Mouse (Mus musculus): Measurements from ENCODE around the gene Stk32c. TPM values are rescaled to one million over a fixed set of nuclear protein-coding genes. Genes with fewer than 3 reads are reported as not detected.
A peak's percentile ranks its signal among the peaks of the same experiment; 100 is the strongest.

The Stk32c gene
- polyA plus RNA-seq, 1 experiment from 2014 or later = 1.2 TPM

DNA sequence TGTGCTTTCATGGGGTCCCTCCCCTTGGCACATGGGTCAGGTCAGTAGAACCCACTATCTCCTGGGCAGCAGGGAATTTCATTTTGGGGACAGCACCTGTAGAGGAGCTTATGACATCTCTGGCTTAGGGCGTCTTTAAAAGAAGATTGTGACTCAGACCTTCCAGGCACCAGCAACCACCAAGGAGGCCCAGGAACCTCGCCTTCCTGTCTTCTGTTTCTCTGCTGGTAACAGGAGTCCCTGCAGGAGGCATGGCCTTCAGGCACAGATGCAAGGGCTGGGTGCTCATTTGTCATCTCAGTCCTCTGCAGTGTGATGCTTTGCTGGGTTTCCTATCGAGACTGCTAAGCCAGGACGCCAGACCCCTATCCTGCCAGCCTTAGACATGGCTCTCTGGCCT is 84.1 kb downstream of the Stk32c start:
- WGBS = 77% methylated on average over 4 of the region's 4 CpGs
- peaks cover 15% of the 10 kb centered on the region for H3K4me1 ChIP-seq (replicated peaks; ENCODE audit: control insufficient read depth, insufficient read depth, low read length)
- no peaks in the 10 kb centered on the region for H3K36me3 ChIP-seq (replicated peaks; ENCODE audit: control insufficient read depth, insufficient read depth)
- H3K4me2 ChIP-seq (replicated peaks) = no peak overlapping the region
- H3K9me3 ChIP-seq (ENCODE audit: control insufficient read depth, low read length) = no peaks in the 10 kb centered on the region
- ATAC-seq (ENCODE audit: low FRiP score) = no peak
- no peak overlapping the region for H3K27ac ChIP-seq
- no peaks in the 10 kb centered on the region for H3K27me3 ChIP-seq (ENCODE audit: control insufficient read depth, insufficient read depth, low read length)
- no peak for DNase-seq (ENCODE audit: low spot score)
- H3K9ac ChIP-seq = no peak overlapping the region
- H3K4me3 ChIP-seq (replicated peaks; ENCODE audit: low read length) = no peak overlapping the region

DNA sequence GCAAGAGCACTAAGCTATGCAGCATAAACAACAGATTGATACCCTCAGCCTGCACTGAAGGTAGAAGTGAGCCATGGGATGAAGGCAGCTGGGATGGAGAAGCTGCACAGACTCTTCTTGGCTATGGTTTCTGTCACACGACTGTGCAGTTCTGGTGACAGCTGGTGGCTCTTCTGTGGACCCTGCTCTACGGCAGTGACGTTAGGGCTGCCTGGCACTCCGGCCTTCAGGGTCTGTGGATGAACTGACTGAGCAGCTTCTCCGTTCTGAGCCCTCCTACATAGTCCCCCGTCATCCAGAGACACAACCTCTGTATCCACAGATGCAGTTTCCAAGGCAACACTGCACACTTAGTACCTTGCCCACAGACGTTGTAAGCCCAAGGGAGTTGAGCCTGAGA is 86.6 kb downstream of the Stk32c start:
- Histone ChIP-seq H3K36me3 (replicated peaks; ENCODE audit: control insufficient read depth, insufficient read depth) (no peaks in the 10 kb centered on the region), H3K4me2 (replicated peaks) (no peak overlapping the region), H3K4me1 (replicated peaks; ENCODE audit: control insufficient read depth, insufficient read depth, low read length) (peaks cover 11% of the 10 kb centered on the region), H3K27me3 (ENCODE audit: control insufficient read depth, insufficient read depth, low read length) (no peaks in the 10 kb centered on the region), H3K9ac (no peak overlapping the region), H3K27ac (no peak overlapping the region), H3K9me3 (ENCODE audit: control insufficient read depth, low read length) (no peaks in the 10 kb centered on the region), H3K4me3 (replicated peaks; ENCODE audit: low read length) (no peak overlapping the region)
- no peak for ATAC-seq (ENCODE audit: low FRiP score)
- no peak for DNase-seq (ENCODE audit: low spot score)
- 58% methylated on average over 7 of the region's 7 CpGs for WGBS

DNA sequence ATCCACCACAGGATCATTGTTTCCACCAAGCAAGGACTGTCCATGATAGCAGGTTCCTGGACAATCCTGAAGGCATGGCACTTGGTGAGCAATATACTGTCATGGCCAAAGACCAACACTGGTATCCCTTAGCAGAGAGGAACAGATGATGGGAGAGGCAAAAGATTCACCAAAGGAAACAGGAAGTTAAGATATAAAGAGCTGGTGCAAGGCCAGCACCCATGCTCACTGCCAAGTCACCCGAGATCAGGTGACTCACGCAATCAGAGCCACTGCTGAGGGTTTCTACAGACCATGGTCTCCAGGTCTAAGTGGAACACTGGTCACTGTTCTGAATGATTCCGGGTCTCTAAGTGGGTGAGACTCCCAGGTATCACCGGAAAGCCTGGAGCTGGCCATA is 87.2 kb downstream of the Stk32c start:
- DNase-seq (ENCODE audit: low spot score) (no peak), ATAC-seq (ENCODE audit: low FRiP score) (no peak)
- H3K9me3 ChIP-seq (ENCODE audit: control insufficient read depth, low read length) = no peaks in the 10 kb centered on the region
- no peak overlapping the region for H3K4me2 ChIP-seq (replicated peaks)
- H3K9ac ChIP-seq = no peak overlapping the region
- H3K27me3 ChIP-seq (ENCODE audit: control insufficient read depth, insufficient read depth, low read length) = no peaks in the 10 kb centered on the region
- no peak overlapping the region for H3K27ac ChIP-seq
- H3K36me3 ChIP-seq (replicated peaks; ENCODE audit: control insufficient read depth, insufficient read depth) = no peaks in the 10 kb centered on the region
- no peak overlapping the region for H3K4me3 ChIP-seq (replicated peaks; ENCODE audit: low read length)
- peaks cover 9% of the 10 kb centered on the region for H3K4me1 ChIP-seq (replicated peaks; ENCODE audit: control insufficient read depth, insufficient read depth, low read length)
- WGBS = 93% methylated on average over 4 of the region's 4 CpGs

DNA sequence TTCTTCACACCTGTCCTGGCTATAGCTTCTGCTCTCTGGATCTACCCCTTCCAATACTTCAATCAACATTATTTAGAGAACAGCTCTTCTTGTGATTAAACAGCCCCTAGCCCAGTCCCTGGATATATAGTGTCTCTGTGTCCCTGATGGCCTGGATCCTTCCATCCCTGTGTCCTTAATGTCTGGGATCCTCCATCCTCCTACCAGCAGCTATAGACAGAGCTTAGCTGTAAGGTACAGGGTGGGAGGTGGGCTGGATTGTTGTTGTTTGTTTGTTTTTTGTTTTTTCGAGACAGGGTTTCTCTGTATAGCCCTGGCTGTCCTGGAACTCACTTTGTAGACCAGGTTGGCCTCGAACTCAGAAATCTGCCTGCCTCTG is 93.3 kb downstream of the Stk32c start:
- no peak for ATAC-seq (ENCODE audit: low FRiP score)
- no peaks in the 10 kb centered on the region for H3K36me3 ChIP-seq (replicated peaks; ENCODE audit: control insufficient read depth, insufficient read depth)

GRCm38 (mm10) chr7:139119152-139119774 is 93.8 kb downstream of the Stk32c start:
- no peak overlapping the region for H3K9ac ChIP-seq

More for the DNA sequence above, 93.3 kb downstream of the Stk32c start:
- no peak for DNase-seq (ENCODE audit: low spot score)
- Histone ChIP-seq H3K4me3 (replicated peaks; ENCODE audit: low read length) (no peak overlapping the region), H3K27me3 (ENCODE audit: control insufficient read depth, insufficient read depth, low read length) (no peaks in the 10 kb centered on the region), H3K27ac (no peak overlapping the region), H3K9ac (no peak overlapping the region), H3K9me3 (ENCODE audit: control insufficient read depth, low read length) (no peaks in the 10 kb centered on the region), H3K4me1 (replicated peaks; ENCODE audit: control insufficient read depth, insufficient read depth, low read length) (no peaks in the 10 kb centered on the region), H3K4me2 (replicated peaks) (no peak overlapping the region)
- WGBS = 86% methylated on average over 2 of the region's 2 CpGs

GRCm38 (mm10) chr7:139107908-139108650 is 105.0 kb downstream of the Stk32c start:
- DNase-seq (ENCODE audit: low spot score) (no peak), ATAC-seq (ENCODE audit: low FRiP score) (no peak)
- Histone ChIP-seq H3K4me2 (replicated peaks) (no peak overlapping the region), H3K27me3 (ENCODE audit: control insufficient read depth, insufficient read depth, low read length) (no peaks in the 10 kb centered on the region), H3K27ac (no peak overlapping the region), H3K4me1 (replicated peaks; ENCODE audit: control insufficient read depth, insufficient read depth, low read length) (no peaks in the 10 kb centered on the region), H3K4me3 (replicated peaks; ENCODE audit: low read length) (no peak overlapping the region), H3K9ac (no peak overlapping the region), H3K9me3 (ENCODE audit: control insufficient read depth, low read length) (no peaks in the 10 kb centered on the region), H3K36me3 (replicated peaks; ENCODE audit: control insufficient read depth, insufficient read depth) (no peaks in the 10 kb centered on the region)
- WGBS = 87% methylated on average over 9 of the region's 9 CpGs

More at GRCm38 (mm10) chr7:139119152-139119774, 93.8 kb downstream of the Stk32c start:
- WGBS = 44% methylated on average over 13 of the region's 13 CpGs
- Histone ChIP-seq H3K4me3 (replicated peaks; ENCODE audit: low read length) (no peak overlapping the region), H3K27ac (no peak overlapping the region), H3K4me1 (replicated peaks; ENCODE audit: control insufficient read depth, insufficient read depth, low read length) (no peaks in the 10 kb centered on the region), H3K36me3 (replicated peaks; ENCODE audit: control insufficient read depth, insufficient read depth) (no peaks in the 10 kb centered on the region), H3K9me3 (ENCODE audit: control insufficient read depth, low read length) (no peaks in the 10 kb centered on the region), H3K4me2 (replicated peaks) (no peak overlapping the region), H3K27me3 (ENCODE audit: control insufficient read depth, insufficient read depth, low read length) (no peaks in the 10 kb centered on the region)
- DNase-seq (ENCODE audit: low spot score) = peak; percentile 92
- ATAC-seq (ENCODE audit: low FRiP score) = peak; percentile 65; the same call in 1 of the 2 replicates

DNA sequence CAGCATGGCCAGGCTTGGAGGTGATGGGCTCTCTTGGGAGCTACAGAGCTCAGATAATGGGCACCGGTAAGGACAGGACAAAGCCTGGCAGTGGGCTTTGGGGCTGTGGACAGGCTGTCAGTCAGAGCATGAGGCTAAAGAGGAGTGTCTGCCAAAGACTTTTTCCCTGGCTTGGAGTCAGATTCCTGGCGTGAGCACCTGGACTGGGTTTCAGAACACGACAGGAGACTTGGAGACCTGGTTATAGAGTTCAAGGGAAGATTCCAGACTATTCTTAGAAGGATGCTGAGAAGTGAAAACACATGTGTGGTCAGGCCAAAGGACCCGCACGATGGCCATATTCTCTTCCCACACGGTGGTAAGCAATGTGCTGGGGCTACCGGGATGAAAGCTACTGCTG is 107.4 kb downstream of the Stk32c start:
- DNase-seq (ENCODE audit: low spot score) (no peak), ATAC-seq (ENCODE audit: low FRiP score) (no peak)
- WGBS = 82% methylated on average over 7 of the region's 7 CpGs
- Histone ChIP-seq H3K27ac (no peak overlapping the region), H3K36me3 (replicated peaks; ENCODE audit: control insufficient read depth, insufficient read depth) (peaks cover 15% of the 10 kb centered on the region), H3K4me2 (replicated peaks) (no peak overlapping the region), H3K4me1 (replicated peaks; ENCODE audit: control insufficient read depth, insufficient read depth, low read length) (no peaks in the 10 kb centered on the region), H3K9ac (no peak overlapping the region), H3K4me3 (replicated peaks; ENCODE audit: low read length) (no peak overlapping the region), H3K27me3 (ENCODE audit: control insufficient read depth, insufficient read depth, low read length) (no peaks in the 10 kb centered on the region), H3K9me3 (ENCODE audit: control insufficient read depth, low read length) (no peaks in the 10 kb centered on the region)

DNA sequence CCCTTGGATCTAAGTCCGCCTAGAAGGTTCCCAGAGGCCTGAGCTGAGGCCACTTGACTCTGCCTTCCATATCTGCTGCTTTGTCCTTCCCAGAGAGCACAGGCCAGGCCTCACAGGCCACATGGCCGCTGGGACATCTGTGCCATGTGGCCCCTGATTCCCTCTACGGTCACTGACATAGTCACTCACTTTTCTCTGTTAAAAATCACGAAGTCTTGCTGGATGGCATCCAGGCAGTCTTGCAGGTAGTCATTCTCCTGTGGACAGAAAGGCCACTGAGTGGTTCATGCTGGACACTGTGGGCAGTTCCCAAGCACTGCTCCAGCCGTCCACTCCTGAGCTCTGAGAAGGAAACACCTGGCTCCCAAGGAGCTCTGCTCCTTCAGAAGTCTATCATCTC is 108.0 kb downstream of the Stk32c start:
- Histone ChIP-seq H3K4me3 (replicated peaks; ENCODE audit: low read length) (no peak overlapping the region), H3K27ac (no peak overlapping the region), H3K27me3 (ENCODE audit: control insufficient read depth, insufficient read depth, low read length) (no peaks in the 10 kb centered on the region), H3K9ac (no peak overlapping the region), H3K9me3 (ENCODE audit: control insufficient read depth, low read length) (no peaks in the 10 kb centered on the region), H3K4me2 (replicated peaks) (no peak overlapping the region), H3K4me1 (replicated peaks; ENCODE audit: control insufficient read depth, insufficient read depth, low read length) (no peaks in the 10 kb centered on the region), H3K36me3 (replicated peaks; ENCODE audit: control insufficient read depth, insufficient read depth) (peaks cover 22% of the 10 kb centered on the region)
- DNase-seq (ENCODE audit: low spot score) (no peak), ATAC-seq (ENCODE audit: low FRiP score) (no peak)
- 84% methylated on average over 5 of the region's 5 CpGs for WGBS

- ATAC-seq (ENCODE audit: low FRiP score) (peak; percentile 15; the same call in 1 of the 2 replicates), DNase-seq (ENCODE audit: low spot score) (no peak)
- 42% methylated on average over 10 of the region's 10 CpGs for WGBS
These were observed 109.1 kb downstream of the Stk32c start for GRCm38 (mm10) chr7:139103960-139104381.

More at GRCm38 (mm10) chr7:139103960-139104381, 109.1 kb downstream of the Stk32c start:
- Histone ChIP-seq H3K4me1 (replicated peaks; ENCODE audit: control insufficient read depth, insufficient read depth, low read length) (no peaks in the 10 kb centered on the region), H3K36me3 (replicated peaks; ENCODE audit: control insufficient read depth, insufficient read depth) (peaks cover 30% of the 10 kb centered on the region), H3K27me3 (ENCODE audit: control insufficient read depth, insufficient read depth, low read length) (no peaks in the 10 kb centered on the region), H3K9ac (no peak overlapping the region), H3K9me3 (ENCODE audit: control insufficient read depth, low read length) (no peaks in the 10 kb centered on the region), H3K27ac (no peak overlapping the region), H3K4me3 (replicated peaks; ENCODE audit: low read length) (no peak overlapping the region), H3K4me2 (replicated peaks) (no peak overlapping the region)

All from hindbrain, embryonic 14.5 days (tissue).